Mouse (Mus musculus) lung, adult 2 months (tissue): ENCODE results near the gene Fam189a2. TPM values are rescaled to one million over a fixed set of nuclear protein-coding genes. Genes with fewer than 3 reads are reported as not detected.

ENCODE experiments used
- DNase-seq: peaks from one replicate; pipeline ENCODE4 v3.0.0; 2022
- H3K4me1 ChIP-seq: fragments of 200-500 bp; 2 replicates; pipeline ENCODE4 v1.6.1; 2011; ENCODE audit warnings: low read length; ENCODE audit not compliant: control insufficient read depth, insufficient read depth
- H3K4me3 ChIP-seq: fragments of 200-500 bp; replicated peaks from 2 replicates; pipeline ENCODE3; 2011; ENCODE audit warnings: low read depth, mild to moderate bottlenecking, control low read depth, low read length; ENCODE audit errors: extremely low read depth
- CTCF ChIP-seq: fragments of 200-500 bp; IDR thresholded peaks from 2 replicates; pipeline ENCODE4 v1.5.1; 2011; ENCODE audit warnings: mild to moderate bottlenecking, low read length, control low read depth; ENCODE audit not compliant: insufficient read depth
- POLR2A ChIP-seq: fragments of 200-500 bp; IDR thresholded peaks from 2 replicates; pipeline ENCODE4 v1.6.1; 2011; ENCODE audit warnings: low read depth, mild to moderate bottlenecking, control low read depth, low read length, borderline replicate concordance; ENCODE audit errors: extremely low read depth
- WGBS: fragments of 180-500 bp; shearing (Covaris S2); methylation state at CpG from one replicate; pipeline ENCODE4 v1.1.7; 2018; 5-methylcytosine and 5-hydroxymethylcytosine counted together
- polyA plus RNA-seq: library from polyadenylated mRNA; depleted of rRNA; stranded (reverse); fragments of >200 nt; gene quantifications from 2 replicates; pipeline ENCODE4 v1.2.3, GENCODE M21; 2012

Gene Fam189a2
- polyA plus RNA-seq, 1 experiment: 145 TPM

DNA sequence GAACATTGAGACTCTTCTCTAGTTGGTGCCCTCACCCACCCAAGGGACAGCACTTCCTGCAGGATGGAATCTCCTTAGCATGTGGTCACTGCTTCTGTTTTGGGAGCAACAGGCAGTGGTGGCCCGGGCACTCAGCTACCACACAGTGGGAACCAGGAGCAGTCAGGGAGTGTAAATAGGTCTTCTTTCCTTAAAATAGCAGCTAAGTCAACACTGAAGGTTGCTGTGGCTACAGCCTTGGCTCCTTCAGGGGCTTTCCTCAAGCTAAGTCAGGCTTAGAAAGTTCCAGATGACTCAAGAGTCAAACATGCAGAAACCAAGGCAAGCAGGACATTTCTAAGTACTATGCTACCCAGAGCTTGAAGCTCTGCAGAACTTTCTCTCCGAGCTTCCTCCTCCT lies 43.5 kb downstream of the Fam189a2 start:
- H3K4me3 ChIP-seq: no peak overlapping the region
- WGBS: 28% methylated on average over 2 of the region's 2 CpGs
- no peak for DNase-seq
- peaks cover 5% of the 10 kb centered on the region; the same call in 1 of the 2 replicates for H3K4me1 ChIP-seq
- TF ChIP-seq CTCF (no peak), POLR2A (no peak)

DNA sequence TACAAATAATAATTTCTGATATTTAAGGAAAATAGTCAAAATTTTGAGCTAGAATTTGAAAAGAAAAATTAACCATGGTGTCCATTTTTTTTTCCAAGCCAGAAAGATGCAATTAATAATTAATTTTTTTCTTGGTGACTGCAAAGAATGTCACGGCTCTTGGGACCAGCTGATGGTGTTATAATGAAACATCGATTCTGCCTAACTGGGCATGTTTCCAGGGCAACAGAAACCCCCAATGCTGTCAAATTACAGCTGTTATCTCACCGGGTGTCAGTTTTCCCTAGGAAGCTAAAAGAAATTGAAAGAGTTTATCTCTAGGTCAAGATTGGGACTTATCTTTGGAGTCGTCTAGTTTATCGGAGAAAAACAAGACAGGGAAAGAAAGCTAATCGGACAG lies 46.6 kb downstream of the Fam189a2 start:
- Histone ChIP-seq H3K4me3 (no peak overlapping the region), H3K4me1 (peaks cover 5% of the 10 kb centered on the region; the same call in 1 of the 2 replicates)
- TF ChIP-seq POLR2A: no peak
- TF ChIP-seq CTCF: no peak
- no peak for DNase-seq
- WGBS: 57% methylated on average over 6 of the region's 6 CpGs

DNA sequence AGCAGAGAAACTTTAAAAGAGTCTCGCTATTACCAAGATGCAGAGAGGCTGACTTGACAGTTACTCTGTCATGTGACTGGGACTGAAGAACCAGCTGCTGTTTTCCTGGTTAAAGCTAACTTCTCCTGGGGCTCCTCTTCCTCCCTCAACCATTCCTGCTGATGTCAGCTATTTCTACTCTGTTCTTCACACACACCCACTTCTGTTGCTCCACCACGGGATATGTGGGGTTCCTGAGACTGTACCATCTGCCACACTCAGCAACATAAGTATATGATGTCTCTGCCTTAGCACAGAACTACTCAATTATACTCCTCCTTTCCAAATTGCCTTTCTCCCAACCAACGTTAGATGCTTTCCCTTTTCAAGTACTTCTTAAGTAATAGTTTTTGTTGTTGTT lies 50.2 kb downstream of the Fam189a2 start:
- no peak for DNase-seq
- 59% methylated on average over 3 of the region's 3 CpGs for WGBS

DNA sequence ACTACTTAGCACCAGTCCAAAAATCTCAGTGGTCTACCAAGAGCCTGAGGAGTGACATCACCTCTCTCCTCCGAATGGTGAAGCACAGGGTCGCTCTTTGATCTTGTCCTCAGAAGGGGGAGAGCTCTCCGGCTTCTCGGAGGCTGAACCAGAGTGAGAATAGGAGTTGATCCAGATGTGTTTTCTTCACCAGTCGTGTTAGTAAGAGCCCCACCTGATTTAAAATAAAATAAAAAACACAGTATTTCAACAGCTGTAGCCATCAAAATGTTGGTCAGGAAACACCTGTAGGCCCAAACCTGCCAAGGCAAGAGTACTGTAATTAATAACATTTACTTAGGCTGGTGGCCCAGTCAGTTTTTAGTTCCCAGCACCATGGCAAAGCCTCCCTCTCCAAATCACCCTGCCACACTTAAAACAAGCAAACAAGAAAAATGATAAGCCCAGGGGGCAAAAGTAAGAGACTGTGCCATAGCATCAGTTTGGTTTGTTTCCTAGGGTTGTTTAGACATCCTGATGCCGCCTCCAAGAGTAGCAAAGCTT lies 52.8 kb downstream of the Fam189a2 start:
- 58% methylated on average over 6 of the region's 6 CpGs for WGBS

More for the DNA sequence above, 50.2 kb downstream of the Fam189a2 start:
- TF ChIP-seq CTCF: no peak
- no peak for TF ChIP-seq POLR2A
- no peaks in the 10 kb centered on the region for H3K4me1 ChIP-seq
- H3K4me3 ChIP-seq: no peak overlapping the region

DNA sequence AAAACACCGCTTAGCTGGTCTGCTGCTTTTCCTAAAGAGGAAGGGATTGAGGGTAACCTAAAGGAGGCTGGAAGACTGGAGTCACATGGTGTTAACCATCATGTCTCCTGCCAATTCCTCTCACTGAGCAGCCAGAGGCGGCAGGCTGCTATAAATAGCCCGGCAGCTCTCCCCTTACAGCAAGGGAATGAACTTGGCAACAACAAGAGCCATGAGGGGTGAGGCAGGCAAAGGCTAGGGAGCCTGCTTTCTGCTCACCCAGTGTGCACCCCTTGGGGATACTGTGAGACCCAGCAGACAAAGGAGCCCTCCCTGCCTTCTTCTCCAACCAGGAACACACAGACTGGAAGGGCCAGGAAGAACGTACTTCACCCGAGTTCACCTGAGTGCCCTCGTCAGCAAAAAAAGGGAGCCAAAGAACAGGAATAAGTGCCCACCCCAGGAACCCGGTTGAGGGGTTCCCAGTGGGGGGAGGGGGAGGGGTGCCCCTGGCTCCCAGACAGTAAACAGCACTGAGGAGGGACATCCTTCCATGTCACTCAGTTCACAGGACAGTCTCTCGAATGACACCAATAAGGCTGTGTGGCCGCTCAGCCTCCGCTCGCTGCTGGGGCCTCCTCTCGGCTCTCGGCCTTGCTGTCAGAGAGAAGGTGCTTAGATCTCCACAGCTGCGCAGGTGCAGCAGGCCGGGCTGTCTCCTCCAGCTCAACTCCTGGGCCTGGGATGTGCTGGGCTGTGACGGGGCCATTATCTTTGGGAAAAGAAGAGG lies 57.8 kb downstream of the Fam189a2 start:
- peak; percentile 48 for DNase-seq
- TF ChIP-seq POLR2A (no peak), CTCF (no peak)
- peaks cover 9% of the 10 kb centered on the region; the same call in 1 of the 2 replicates for H3K4me1 ChIP-seq
- 51% methylated on average over 16 of the region's 16 CpGs for WGBS
- no peak overlapping the region for H3K4me3 ChIP-seq

More for the DNA sequence above, 52.8 kb downstream of the Fam189a2 start:
- no peak for DNase-seq
- H3K4me3 ChIP-seq: no peak overlapping the region
- TF ChIP-seq POLR2A: no peak
- TF ChIP-seq CTCF: no peak
- peaks cover 6% of the 10 kb centered on the region; the same call in 1 of the 2 replicates for H3K4me1 ChIP-seq

DNA sequence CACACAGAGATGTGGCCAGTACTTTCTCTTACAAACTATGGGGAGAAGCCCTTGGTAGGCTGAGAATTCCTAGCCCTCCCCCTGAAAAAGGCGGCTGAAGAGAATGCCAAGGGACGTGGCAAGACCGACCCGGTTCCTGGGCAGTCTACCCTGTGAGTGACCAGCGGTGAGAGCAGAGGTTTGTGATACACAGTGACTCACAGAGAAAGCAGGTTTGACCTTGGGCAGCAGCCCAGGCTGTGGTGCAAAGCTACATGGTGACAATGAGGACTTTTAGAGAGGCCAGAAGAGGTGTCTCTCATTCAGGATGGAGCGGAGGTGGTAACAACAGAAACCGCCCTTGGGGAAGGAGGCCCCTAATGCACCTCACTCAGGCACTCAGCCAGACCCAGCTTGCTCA lies 59.4 kb downstream of the Fam189a2 start:
- Histone ChIP-seq H3K4me3 (no peak overlapping the region), H3K4me1 (peaks cover 9% of the 10 kb centered on the region)
- TF ChIP-seq CTCF (no peak), POLR2A (no peak)
- 79% methylated on average over 7 of the region's 7 CpGs for WGBS
- DNase-seq: no peak

DNA sequence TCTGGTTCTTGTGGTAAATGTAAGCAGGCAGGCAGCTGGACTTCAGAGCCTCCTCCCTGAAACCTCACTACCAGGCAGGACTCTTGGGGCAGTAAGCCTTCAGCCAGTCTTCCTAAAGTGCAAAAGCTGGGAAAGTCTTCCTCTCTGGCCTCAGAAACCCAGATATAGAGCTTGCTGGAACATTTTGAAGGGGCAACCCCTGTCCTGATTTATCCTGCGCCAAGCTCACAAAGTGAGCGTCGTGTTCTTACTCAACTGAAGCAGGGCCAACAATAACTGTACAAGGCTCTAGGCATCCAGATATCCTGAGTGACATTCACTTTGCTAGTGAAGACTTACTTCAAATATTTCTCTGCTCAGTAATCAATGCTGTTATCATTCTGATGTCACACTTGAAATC lies 60.4 kb downstream of the Fam189a2 start:
- 84% methylated on average over 3 of the region's 3 CpGs for WGBS
- TF ChIP-seq POLR2A: no peak
- H3K4me1 ChIP-seq: peaks cover 9% of the 10 kb centered on the region
- DNase-seq: no peak
- no peak overlapping the region for H3K4me3 ChIP-seq

DNA sequence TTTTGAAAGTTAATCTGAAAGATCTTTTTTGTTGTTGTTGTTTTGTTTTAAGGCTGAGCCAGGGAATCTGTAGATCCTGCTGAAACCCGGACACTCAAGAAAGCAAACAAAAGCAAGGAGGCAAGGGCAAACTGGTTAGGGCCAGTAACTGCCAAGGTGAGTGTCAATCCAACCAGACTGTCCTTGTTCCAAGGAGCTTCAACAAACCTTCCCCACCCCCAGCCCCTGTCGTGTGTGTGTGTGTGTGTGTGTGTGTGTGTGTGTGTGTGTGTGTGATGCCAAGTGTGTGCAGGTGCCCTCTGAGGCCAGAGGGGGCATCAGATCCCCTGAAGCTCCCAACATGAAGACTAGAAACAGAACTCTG lies 62.0 kb downstream of the Fam189a2 start:
- TF ChIP-seq POLR2A (no peak), CTCF (no peak)
- no peak for DNase-seq
- WGBS: 58% methylated on average over 2 of the region's 2 CpGs
- Histone ChIP-seq H3K4me3 (no peak overlapping the region), H3K4me1 (peaks cover 9% of the 10 kb centered on the region)

DNA sequence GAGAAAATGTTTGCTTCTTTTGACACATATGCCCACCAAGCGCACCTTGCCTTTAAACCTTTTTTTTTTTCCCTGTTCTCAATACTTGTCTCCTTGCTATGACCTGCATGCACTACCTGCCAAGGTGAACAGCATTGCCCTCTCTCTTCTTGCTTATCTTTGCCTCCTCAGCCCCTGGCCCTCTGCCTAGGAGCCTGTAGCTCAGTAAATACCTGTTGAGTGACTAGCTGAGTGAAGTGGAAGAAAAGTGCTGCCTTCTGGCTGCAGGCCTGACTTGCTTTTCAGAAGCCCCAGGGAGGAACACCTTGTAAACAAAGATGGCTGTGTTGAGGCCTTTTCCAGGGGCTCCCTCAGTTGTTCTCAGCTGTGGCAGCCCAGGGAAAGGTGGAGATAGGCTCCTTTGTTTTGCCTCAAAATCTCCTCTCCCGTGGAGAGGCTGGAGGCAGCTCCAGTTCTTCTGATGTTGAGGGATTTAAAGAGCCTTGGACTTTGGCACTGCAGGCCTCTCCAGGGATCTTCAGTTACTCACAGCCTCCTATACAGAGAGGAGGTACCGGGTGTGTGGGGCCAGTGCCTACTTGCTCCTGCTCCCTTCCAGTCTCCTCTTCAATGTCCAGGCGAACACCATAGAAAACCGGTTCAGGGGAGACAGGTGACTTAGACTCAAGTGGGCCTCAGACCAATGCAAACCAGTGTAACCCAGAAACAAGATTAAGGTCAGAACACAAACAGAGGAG lies 62.5 kb downstream of the Fam189a2 start:
- DNase-seq: peak; percentile 75
- peaks cover 6% of the 10 kb centered on the region for H3K4me1 ChIP-seq
- WGBS: 53% methylated on average over 5 of the region's 5 CpGs
- TF ChIP-seq POLR2A: no peak
- no peak for TF ChIP-seq CTCF
- no peak overlapping the region for H3K4me3 ChIP-seq

DNA sequence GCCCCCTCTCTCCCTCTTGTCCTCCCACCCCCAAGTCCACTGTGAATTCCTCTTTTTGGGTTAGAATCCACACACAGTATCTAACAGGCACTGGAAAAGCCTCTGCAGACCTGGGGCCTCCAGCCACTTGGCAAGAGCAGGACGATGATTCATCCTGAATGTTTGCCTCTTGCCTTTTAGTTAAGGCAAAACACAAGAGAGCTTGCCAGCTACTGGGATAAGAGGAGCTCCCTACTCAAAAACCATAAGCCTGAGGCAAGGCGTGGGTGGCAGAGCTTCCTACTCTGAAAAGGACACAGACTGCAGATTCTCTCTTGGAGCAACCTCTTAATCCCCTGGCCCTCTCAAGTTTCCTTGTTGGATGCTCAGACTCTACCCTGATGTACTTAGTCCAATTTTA lies 63.7 kb downstream of the Fam189a2 start:
- no peak overlapping the region for H3K4me3 ChIP-seq
- 24% methylated on average over 2 of the region's 2 CpGs for WGBS
- DNase-seq: no peak
- peaks cover 2% of the 10 kb centered on the region for H3K4me1 ChIP-seq
- TF ChIP-seq POLR2A: no peak
